Mouse (Mus musculus) thymus, adult 2 months (tissue): ENCODE data around the gene Psma5.
"Not testable (repeated sequence)": the region's sequence is repeated elsewhere in the genome, so short reads cannot be mapped to it uniquely, and the experiment has no call there.

Experiments used
- CTCF ChIP-seq: fragments of 200-500 bp; IDR thresholded peaks from 2 replicates; pipeline ENCODE4 v1.5.1; 2012; ENCODE audit warnings: mild to moderate bottlenecking, control low read depth, low read length, moderate library complexity, borderline replicate concordance; ENCODE audit not compliant: control insufficient read depth, poor library complexity, insufficient read depth; ENCODE audit errors: extremely low read depth
- POLR2A ChIP-seq: fragments of 200-500 bp; IDR thresholded peaks from 2 replicates; pipeline ENCODE4 v1.6.1; 2012; ENCODE audit warnings: mild to moderate bottlenecking, low read length, control low read depth, moderate library complexity; ENCODE audit not compliant: control insufficient read depth, poor library complexity, insufficient read depth; ENCODE audit errors: extremely low read depth

- not testable (repeated sequence) for TF ChIP-seq POLR2A, CTCF
Observed at GRCm38 (mm10) chr3:108237474-108238102, 19.1 kb upstream of the Psma5 start.
